Mouse (Mus musculus): ENCODE results near the gene Tmx2.

DNA sequence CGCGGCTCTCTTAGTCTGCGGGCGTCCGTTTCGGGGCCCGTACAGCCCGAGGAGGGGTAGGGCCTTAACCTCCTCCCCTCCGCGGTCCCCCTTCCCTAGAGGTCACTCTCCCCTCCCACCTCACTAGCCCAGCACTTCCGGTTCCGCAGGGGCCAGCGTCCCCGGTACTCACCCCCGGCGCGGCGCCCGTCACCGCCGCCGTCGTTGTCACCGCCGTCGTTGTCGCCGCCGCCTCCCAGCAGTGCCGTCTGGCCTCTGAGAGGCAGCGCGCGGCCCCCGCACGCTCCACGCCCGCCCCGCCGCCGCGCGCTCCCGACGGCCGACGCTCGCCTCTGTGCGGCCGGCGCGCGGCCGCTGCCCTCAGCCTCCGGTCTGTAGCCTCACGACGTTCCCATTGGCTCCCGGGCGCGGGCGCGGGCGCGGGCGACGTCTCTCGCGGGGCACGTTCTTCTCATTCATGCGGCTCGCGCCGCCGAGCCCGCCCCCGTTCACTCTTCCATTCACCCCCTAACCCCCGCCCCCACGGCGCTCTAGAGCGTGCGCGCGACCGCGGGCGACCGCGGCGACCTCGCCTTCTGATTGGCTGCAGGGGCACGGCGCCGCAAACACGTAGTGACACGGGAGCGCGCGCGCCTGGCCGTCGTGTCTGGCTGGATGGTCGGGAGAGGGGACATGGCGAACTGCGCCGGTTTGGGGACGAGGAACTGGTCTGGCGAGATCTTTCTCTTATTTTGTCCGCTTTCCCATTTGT, 36.0 kb upstream of the Tmx2 start, which contains the start of gene Zdhhc5:
- TF ChIP-seq CTCF (IDR thresholded peaks at IDR 0.05; ENCODE audit: insufficient read depth, low read depth, low read length) (no peak), POLR2A (IDR thresholded peaks at IDR 0.05; ENCODE audit: insufficient read depth, low read depth, low read length) (peak; percentile 53)
